Mouse (Mus musculus) embryo, embryonic 9.5 days (tissue): ENCODE measurements around the gene Psmd13.

ENCODE experiments used
- DNase-seq: peaks from one replicate; pipeline ENCODE4 v3.0.0-alpha.2; 2017; ENCODE audit errors: extremely low spot score

The Psmd13 gene

DNA sequence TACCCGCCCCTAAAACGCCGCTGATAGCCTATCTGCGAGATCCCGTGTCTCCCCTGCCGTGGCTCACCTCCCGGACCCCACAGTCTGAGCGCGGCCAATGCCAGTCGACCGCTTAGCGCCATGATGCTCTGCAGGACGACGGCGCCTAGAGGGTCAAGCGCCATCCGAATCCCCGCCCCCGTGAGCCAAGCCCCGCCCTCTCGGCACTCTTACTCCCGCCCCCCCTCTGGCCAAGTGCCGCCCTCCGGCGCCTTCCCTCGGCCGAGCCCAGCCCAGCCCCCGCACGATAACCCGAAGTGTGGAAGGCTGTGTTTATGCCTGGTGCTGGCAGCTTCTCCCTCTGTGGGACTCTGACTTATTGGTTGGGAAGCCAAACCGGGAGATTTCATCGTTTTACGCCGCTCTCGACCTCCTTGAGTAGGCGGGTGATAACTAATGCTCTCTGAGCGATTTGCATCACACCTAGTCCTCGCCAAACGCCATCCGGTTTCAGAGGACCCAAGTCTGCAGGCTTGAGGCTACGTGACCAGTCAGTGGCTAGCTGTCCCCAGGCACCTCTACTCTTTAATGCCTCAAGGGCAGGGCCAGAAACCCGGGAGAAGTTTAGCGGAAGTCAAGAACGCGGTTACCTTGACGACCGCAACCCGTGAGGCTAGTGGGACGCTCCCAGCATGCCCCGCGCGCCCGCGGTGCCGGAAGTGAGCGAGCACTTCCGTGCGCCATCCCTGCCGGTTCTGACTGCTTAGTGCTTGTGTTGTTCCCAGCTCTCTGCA lies at the start of gene Psmd13, which contains the start of gene Sirt3:
Gene Psmd13 (plus strand): TSS at position 273 of the 773 bp plus-strand sequence.
Gene Sirt3 (minus strand): TSS at position 614 of the 773 bp plus-strand sequence.
- DNase-seq: peak; percentile 91

DNA sequence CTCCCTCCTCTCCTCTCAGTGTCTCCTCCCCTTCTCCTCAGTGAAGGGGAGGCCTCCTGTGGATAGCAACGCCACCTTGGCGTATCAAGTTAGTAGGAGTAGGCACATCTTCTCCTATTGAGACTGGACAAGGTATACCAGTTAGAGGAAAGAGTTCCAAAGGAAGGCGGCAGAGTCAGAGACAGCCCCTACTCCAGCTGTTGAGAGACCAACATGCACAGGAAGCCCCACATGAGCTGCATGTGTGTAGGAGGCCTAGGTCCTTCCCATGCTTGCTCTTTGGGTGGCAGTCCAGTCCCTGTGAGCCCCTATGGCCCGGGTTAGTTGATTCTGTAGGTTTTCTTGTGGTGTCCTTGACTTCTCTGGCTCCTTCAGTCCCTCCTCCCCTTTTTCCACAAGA lies 48.4 kb upstream of the Psmd13 start:
- no peak for DNase-seq

DNA sequence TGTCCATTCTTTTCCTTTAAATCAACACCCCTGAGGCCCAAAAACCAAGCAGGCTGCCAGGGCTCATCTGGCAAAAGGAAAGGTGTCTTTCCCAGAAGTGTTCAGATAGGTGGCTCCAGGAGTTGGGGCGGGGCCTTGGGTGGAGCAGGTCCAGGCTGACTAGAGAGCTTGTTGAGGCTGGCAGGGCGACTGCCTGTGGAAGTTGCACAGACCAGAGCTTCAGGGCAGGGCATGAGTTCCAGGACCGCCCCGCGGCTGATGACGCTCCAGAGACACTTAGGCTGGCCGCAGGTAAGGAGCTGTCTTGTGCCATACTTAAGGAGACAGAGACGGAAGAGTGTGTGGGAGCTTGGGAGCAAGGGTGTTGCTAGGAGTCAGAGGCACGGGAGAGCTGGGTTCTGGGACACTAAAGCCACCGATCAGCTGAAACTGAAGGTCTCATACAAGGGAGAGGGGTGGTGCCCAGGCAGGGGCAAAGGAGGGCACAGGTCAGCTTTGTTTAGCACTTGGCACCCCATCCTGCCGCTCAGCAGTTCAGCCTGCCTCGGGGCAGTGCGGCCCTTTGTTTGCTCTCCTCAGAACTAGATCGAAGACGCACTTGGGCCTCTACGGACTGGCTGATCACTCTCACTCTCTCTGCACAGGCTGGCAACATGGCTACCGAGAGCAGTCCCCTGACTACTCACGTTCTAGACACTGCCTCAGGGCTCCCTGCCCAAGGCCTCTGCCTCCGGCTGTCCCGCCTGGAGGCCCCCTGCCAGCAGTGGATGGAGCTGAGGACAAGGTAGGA lies 46.6 kb upstream of the Psmd13 start, which contains the start of gene Urah:
Gene Urah (plus strand): TSS at position 51 of the 790 bp plus-strand sequence.
- DNase-seq: no peak

DNA sequence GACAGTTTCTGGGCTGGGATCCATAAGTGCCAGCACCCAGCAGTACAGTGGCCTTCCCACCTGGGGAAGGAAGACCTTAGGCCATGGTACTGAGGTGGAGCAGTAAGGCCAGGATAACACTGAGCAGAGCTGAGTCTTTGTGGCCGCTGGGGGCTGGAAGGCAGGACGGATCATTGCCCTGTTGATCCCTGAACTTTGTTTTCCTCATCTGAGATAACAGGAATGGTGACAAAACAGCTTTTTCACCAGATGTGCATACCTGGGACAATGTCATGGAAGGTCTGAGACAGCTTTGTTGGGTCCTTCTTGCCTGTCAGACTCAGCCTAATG lies 46.0 kb upstream of the Psmd13 start:
- DNase-seq: no peak

DNA sequence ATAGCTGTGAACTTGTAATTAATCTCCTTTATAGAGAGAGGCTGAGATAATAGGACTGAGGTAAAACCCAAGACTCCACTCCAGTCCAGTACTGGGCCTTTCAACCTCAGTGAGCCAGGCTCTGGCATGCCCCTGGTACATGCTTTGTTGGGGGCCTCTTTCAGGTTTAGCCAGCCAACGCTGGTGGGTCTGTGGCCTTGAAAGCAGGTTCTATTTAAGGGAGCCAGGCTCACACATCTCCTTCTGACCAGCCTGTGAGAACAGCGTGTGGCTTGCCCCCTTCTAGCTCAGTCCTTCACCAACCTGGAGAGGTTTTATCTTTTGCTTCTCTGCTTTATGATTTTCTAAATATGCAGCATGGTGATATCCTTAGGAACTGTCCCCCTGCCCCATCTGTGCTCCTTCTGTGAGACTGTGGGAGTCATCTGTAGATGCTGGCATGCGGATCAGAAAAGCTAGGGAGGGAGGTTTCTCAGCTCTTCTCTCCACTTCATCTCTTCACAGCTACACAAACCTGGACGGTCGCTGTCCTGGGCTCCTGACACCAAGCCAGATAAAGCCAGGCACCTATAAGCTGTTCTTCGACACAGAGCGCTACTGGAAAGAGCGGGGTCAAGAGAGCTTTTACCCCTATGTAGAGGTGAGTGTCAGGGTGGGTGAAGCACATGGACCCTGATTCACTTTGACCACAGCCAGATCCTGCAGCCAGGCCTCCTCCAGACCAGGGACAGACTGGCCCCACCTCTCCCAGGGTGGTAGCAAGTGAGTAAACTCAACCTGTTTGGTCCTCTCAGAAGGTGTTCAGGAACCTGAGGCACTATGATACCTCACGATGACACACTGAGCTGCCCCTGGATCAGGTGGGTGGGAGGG lies 45.3 kb upstream of the Psmd13 start:
- no peak for DNase-seq

DNA sequence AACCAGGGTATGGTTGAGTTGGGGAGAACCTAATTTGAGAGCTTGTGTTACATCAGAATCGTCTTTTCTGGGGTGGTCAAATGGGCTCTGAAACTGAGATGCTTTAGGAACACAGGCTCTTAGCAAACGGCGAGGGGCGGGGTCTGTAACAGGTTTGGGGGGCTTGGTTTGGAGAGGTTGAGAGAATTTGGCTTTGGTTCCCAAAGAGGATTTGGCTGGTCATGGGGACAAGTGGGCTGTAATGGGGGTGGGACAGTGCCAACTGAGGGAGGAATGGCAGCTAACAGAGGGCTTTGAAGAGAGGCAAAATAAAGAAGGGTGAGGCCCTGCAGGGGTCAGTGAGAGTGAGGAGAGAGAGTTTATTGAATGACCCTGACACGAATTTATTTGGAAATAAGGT lies 42.2 kb upstream of the Psmd13 start:
- DNase-seq: no peak

DNA sequence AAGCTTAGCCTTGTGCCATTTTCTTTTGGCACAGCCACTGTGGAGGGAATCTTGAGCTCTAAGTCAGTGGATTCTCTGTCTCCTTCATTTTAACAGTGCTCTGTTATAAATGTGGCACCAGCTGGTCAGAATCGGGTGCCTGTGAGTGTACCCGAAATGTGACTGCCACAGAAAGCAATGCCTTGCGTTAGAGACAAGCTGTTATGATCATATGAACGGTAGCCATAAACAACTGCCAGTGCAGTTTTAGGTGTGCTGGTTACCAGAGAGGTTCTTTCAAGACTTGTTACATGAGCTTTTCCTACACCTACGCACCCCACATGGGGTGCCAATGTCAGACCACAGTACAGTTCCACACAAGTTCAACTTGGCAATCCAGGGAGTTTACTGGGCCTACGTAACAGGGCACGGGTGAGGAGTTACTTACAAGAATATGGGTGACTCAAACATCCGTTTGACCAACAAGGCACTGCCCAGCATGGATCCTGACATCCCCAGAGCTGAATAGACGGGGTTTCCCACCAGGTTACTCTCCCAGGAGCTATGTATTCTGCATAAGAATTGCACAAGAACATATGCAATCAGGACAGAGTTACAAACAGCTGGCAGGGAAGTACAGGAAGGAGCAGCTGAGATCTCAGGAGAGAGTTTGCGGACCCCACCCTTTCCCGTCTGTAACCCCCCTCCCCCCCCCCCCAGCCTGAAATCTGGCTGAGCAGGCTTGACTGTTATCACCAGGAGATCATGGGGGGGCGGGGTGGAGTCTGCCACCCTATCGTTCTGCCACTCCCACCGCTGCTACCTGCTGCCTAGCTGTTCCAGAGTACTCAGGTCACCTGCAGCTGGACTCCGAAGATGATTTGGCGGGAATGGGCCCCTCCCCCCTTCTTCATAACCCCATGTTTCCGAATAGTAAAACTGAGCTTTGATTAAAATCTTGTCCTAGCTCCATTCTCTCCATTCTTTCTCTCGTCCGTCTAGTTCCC lies 40.7 kb upstream of the Psmd13 start:
- no peak for DNase-seq

DNA sequence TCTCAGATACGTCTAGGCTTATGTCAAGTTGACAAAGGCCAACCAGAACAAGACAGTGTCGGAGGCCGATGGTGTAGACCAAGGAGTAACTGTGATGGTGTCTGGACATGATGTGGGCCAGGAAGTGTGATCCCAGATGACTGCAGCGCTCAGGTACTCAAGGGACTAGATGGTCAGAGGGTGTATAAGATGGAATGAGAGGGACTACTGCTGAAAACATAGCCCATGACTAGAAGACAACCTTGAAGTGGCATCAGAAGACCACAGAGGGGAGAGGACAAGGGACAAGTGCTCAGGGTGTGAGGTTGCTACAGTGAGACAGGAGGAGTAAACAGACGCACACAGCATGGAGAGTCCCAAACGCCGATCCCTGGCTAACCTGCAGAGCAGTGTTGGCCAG lies 38.0 kb upstream of the Psmd13 start:
- no peak for DNase-seq

DNA sequence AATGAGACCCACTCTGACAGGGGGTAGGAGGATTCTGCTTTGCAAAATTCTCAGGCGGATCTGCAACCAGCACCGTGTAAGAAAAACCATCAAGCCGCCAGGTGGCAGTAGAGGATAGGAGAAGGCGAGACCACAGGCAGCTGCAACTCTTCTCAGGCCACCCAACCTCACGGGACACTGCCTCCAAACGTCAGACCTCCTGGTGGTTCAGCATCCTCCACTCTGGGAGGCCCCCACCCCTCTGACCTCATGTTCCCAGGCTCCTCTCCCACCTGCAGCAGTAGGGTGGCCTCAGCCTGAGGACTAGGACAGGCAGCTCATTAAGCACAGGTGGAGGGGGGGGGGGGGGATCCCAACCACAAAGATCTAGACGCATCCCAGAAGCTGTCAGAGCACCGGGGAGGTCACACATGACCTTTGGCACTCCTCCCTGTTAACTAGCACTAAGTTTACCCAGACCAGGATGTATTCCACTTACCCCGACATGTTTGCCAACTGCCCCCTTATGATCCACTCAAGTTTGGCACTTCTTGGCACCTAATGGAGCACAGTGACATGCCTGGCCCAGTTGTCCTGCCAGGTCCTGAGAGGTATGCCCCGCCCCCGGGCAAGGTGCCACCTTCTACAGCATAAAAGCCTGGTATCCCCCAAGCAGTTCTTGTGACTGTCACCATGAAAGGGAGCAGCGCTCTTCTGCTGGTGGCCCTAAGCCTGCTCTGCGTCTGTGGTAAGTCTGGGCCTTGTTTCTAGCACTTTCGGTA lies 36.7 kb upstream of the Psmd13 start, which contains the start of gene Scgb1c1:
Gene Scgb1c1 (plus strand): TSS at position 643 of the 761 bp plus-strand sequence.
- DNase-seq: peak; percentile 88

DNA sequence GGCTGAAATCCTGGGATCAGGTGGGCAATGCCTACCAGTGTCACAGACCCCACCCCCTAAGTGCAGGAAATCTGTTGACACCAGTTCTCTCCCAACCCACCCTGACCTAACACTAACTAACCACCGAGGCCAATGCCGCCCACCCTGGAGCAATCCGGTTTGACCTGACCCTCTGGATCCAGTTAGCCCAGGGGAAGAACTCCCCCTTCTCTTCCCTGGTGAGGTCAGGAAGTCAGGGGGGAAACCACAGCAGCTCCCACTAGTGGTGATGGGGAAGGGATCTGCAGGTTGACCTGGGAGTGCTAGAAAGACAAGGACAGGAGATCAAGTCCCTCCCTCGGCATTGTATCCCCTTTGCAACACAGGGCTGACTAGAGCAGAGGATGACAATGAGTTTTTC lies 36.1 kb upstream of the Psmd13 start:
- DNase-seq: no peak

DNA sequence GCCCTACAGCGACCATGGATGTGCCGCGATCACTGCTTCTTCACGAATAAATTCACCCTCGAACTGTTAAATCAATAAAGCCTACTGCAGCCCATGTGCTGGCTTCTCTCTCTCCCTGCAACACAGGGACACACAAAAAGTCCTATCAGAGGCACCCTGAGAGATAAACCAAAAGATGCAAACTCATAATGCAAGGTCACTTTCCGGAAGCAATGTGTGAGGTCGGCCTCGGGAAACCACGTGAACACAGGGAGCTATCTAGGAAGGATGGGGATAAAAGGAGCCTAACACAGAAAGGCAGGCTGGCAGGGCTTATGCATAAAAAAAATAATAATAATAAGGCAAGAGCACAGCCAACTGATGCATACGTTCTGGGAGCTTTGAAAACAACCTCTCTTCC lies 35.1 kb upstream of the Psmd13 start:
- DNase-seq: no peak

DNA sequence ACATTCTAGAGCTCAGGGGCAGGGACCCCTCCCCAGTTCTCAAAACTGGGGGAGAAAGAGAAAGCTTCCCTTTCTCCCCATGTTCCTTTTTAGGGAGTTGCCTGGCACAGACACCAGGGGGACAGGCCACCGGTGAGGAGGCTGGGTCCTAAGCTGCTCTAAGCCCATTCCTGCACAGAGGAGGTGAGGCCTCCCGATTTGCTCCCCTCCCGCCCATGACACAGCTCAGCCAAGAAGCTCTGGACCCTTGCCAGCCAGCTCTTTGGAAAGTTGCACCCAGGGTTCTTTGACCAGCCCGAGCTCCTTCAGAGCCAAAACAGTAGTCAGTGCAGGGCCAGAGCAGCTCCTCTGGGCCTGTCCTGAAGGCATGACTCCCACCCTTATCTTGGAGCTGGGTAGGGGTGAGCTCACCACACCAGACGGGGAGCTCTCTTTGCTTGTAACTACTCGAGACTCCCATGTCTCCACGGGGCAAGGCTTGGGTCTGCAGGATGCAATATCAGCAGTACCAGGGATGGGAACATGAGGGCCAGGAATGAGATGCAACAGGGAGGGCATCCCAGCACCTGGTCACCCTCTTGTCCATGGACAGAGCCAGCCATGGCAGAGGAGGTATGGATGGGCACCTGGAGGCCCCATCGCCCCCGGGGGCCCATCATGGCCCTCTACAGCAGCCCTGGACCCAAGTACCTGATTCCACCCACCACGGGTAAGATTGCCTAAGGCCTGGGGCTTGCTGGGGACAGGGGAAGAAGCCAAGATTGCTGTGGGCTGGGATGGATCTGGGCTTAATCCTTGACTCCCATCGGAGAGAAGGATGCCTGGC lies 33.8 kb upstream of the Psmd13 start, which contains the start of gene Odf3:
Gene Odf3 (plus strand): TSS at position 51 of the 826 bp plus-strand sequence.
- DNase-seq: no peak

DNA sequence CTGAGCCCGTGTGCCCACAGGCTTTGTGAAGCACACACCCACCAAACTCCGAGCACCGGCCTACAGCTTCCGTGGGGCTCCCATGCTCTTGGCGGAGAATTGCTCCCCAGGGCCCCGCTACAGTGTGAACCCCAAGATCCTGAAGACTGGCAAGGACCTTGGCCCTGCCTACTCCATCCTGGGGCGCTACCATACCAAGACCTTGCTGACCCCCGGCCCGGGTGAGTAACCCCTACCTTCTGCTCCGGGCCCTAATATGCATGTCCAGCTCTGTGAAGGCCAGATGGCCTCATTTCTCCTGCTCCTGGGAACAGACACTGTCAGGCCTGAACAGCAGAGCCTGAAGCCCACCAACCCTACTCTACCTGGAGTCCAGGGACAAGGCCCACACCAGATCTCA lies 33.2 kb upstream of the Psmd13 start:
- no peak for DNase-seq

DNA sequence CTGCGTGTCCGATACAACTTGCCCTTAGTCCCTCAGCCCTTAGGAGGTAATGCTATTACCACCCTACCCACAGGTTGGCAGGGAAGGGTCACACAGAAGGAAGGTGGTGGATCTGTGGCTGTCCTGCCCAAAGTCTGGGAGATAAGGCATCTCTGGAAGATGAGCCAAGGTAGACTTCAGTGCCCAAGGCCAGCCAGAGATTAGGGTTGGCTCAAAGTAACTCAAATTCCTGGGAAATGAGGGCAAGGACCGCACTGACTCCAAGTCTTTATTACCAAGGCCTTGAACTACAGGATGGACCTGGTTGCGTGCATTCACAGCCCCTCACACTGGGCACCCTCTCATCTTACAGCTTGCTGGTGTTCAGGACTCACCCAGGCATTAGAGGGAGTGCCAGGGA lies 29.9 kb upstream of the Psmd13 start:
- DNase-seq: no peak

DNA sequence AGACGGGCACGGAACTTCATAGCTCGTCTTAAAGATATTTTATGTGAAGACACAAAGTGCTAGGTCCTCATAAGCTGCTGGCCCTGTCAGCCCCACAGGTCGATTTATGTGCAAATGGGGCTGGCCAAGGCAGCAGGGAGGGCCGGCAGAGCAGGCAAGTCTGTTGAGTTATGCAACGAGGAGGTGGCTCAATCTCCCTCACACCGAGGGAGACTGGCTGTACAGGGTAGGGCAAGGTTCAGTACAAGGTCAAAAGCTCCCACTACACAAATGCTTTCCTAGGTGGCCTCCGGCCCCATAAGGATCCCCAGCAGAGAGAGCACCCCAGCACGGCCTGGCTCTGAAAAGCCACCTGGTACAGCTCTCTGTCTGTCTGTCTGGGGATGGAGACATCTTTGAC lies 28.4 kb upstream of the Psmd13 start:
- no peak for DNase-seq

DNA sequence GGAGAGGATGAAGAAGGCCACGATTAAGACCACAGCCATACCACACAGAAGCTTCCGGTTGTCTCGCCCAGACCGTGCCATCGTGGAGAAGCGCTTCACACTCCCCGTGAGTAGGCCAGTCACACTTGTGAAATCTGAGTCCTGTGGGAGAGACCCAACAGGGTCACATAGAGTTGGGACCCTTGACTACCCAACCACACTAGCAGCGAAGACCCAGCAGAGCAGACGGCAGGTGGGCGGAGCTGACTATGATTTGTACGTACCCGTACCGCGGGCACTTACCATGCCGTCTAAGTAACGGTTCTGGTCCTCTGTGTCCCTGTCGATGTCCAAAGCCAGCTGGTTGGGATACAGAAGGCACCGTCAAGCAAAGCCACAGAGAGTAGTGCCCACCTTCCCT lies 27.3 kb upstream of the Psmd13 start:
- DNase-seq: no peak

DNA sequence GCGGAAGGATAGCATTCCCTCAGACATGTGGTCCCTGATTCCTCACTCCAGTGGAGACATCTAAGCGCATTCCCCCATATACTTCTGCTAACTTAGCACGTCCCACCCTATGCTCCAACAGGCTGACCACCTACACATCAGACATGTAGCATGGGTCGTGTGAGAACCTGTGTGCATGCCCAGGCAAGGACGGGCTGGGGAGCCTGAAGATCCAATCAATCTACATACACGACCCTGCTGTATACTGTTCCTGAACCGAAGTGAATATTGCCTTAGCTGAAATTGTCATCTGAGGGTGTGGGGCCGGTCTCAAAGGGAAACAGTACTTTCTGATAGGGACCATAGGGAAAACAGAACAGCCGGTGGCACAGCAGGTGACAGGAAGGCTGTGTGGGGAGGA lies 26.6 kb upstream of the Psmd13 start:
- no peak for DNase-seq

DNA sequence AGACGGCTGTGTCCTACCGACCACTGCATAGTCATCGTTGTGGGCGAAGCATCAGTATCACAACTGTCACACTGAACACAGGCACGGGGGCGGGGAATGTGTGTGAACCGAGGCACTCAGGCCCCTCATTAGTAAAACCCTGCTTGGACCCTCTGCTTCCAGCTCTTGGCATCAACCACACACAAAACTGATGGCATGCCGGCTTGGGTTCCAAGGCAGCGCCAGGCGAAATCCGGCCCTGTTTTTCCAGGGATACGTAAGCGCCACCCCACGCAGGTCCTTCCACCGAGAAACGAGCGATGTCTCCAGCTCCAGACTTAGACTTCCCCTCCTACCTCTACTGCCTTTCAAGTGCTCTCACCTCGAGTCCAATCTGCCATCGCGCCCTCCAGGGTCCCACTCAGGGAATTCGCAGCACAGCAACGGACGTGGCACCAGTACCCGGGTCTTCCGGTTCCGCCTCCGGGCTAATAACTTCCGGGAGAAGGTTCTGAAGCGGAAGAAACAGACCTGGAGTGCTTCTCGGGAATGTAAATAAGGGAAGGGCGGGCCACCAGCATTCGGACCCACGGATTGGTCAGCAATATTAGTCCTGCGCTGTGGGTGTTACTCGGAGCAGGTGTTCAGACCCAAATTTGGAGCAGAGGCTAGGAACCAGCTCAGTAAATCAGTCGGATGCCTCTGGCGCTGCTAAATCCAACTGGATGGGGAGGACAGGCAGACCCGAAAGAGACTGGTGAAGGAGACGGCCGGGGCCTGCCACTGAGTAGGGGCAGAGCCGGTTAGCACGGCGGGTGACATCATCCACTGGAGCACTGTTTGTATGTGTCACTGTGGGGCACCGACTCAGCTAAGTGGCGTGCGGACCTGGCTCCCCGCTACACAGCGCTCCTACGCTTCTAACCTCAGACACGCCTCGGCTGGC lies 25.6 kb upstream of the Psmd13 start, which contains the start of gene Gm45785:
Gene Gm45785 (minus strand): TSS at position 472 of the 925 bp plus-strand sequence.
- peak; percentile 84 for DNase-seq
